Mouse (Mus musculus) lung, postnatal 0 days (tissue): ENCODE results near the gene Adh6b. TPM values are rescaled to one million over a fixed set of nuclear protein-coding genes. Genes with fewer than 3 reads are reported as not detected.
A peak's percentile ranks its signal among the peaks of the same experiment; 100 is the strongest.

Experiments used
- ATAC-seq: fragments of 200-750 bp; cut with Nextera tagmentation; 2 replicates; pipeline ENCODE4 v1.8.0; 2017; ENCODE audit warnings: moderate library complexity
- DNase-seq: peaks from one replicate; pipeline ENCODE4 v3.0.0-alpha.2; 2016; ENCODE audit warnings: low spot score
- H3K27ac ChIP-seq: fragments of 300-500 bp; sonication (generic); 2 replicates; pipeline ENCODE4 v1.5.1; 2014; ENCODE audit warnings: antibody characterized with exemption, mild to moderate bottlenecking, low read length, mixed read lengths
- H3K27me3 ChIP-seq: fragments of 300-500 bp; sonication (generic); replicated peaks from 2 replicates; pipeline ENCODE4 v1.6.1; 2014; ENCODE audit warnings: low read length, mixed read lengths; ENCODE audit not compliant: insufficient read depth
- H3K36me3 ChIP-seq: fragments of 300-500 bp; sonication (generic); 2 replicates; pipeline ENCODE4 v1.6.1; 2014; ENCODE audit warnings: low read length, mixed read lengths; ENCODE audit not compliant: insufficient read depth
- H3K4me1 ChIP-seq: fragments of 300-500 bp; sonication (generic); 2 replicates; pipeline ENCODE4 v1.6.1; 2014; ENCODE audit warnings: antibody characterized with exemption, low read depth, low read length, mixed read lengths; ENCODE audit not compliant: insufficient read depth
- H3K4me2 ChIP-seq: fragments of 300-500 bp; sonication (generic); replicated peaks from 2 replicates; pipeline ENCODE4 v1.6.1; 2014; ENCODE audit warnings: low read depth, mild to moderate bottlenecking, low read length, moderate library complexity, mixed read lengths
- H3K4me3 ChIP-seq: fragments of 300-500 bp; sonication (generic); 2 replicates; pipeline ENCODE4 v1.5.1; 2014; ENCODE audit warnings: low read depth, low read length
- H3K9ac ChIP-seq: fragments of 300-500 bp; sonication (generic); replicated peaks from 2 replicates; pipeline ENCODE4 v1.6.1; 2014; ENCODE audit warnings: low read depth, mild to moderate bottlenecking
- H3K9me3 ChIP-seq: fragments of 300-500 bp; sonication (generic); 2 replicates; pipeline ENCODE4 v1.6.1; 2016; ENCODE audit warnings: low read length, mixed read lengths
- CTCF ChIP-seq: IDR thresholded peaks from 2 replicates; pipeline ENCODE4 v1.5.1; 2016; ENCODE audit warnings: antibody characterized with exemption, mild to moderate bottlenecking
- EP300 ChIP-seq: IDR thresholded peaks from 2 replicates; pipeline ENCODE4 v1.6.1; 2016; ENCODE audit warnings: antibody characterized with exemption, mild to moderate bottlenecking, control low read depth
- WGBS: fragments of 180-500 bp; shearing (Covaris S2); extraction: QIAGEN DNeasy Blood & Tissue Kit; methylation state at CpG from one replicate; pipeline ENCODE4 v1.1.7; 2014; 5-methylcytosine and 5-hydroxymethylcytosine counted together
- polyA plus RNA-seq: library from polyadenylated mRNA; unstranded; fragments of >200 nt; fragmentation: Nextera tagmentation; extraction: Ambion mirVana; gene quantifications from 2 replicates; pipeline ENCODE4 v1.2.1, GENCODE M21; 2015

The Adh6b gene
- polyA plus RNA-seq, 1 experiment from 2014 or later = 0.07 TPM

DNA sequence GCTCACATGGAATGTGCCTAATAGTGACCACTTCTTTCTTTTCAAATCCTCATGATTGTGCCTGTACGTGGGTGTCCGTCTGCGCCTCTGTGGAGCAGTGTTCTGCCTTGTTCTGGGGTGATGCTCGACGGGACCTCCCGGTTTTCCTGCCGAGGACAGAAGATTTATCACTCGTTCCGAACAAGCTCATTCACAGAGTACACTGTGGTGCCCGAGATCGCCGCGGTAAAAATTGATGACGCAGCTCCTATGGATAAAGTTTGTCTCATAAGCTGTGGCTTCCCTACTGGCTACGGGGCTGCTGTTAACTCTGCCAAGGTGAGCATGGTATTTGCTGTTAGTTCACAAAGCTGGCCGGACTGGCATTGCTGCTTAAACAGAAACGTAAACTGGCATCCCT lies 16.6 kb upstream of the Adh6b start:
- 92% methylated on average over 17 of the region's 17 CpGs for WGBS
- H3K27me3 ChIP-seq = no peaks in the 10 kb centered on the region
- H3K4me2 ChIP-seq = no peak overlapping the region
- no peak for ATAC-seq
- H3K9ac ChIP-seq = no peak overlapping the region
- H3K4me3 ChIP-seq = no peak overlapping the region
- no peak overlapping the region for H3K27ac ChIP-seq
- TF ChIP-seq CTCF (no peak), EP300 (no peak)
- H3K4me1 ChIP-seq = no peaks in the 10 kb centered on the region
- no peak for DNase-seq
- no peaks in the 10 kb centered on the region for H3K36me3 ChIP-seq
- H3K9me3 ChIP-seq = no peaks in the 10 kb centered on the region

DNA sequence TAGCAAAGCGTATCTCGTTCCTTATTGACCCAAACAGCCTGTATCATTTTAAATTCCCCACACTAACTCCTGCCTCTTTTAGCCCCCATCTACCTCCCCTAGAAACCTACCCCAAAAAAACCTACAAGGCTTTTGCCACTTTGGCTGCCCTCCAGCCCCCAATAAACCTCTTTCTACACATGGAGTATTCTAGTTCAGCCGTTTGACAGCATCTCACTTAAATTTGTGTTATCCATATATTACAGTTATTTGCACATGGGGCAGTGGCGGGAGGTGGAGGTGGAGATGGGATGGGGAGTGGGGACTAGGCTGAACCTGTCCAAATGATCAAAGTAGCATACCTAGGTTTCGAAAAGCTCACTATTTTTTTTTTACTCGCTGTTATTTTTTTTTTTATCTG lies 16.1 kb upstream of the Adh6b start:
- ATAC-seq (no peak), DNase-seq (no peak)
- Histone ChIP-seq H3K27ac (no peak overlapping the region), H3K4me1 (no peaks in the 10 kb centered on the region), H3K36me3 (no peaks in the 10 kb centered on the region), H3K4me2 (no peak overlapping the region), H3K9me3 (no peaks in the 10 kb centered on the region), H3K27me3 (no peaks in the 10 kb centered on the region), H3K4me3 (no peak overlapping the region), H3K9ac (no peak overlapping the region)
- WGBS = 89% methylated on average over 6 of the region's 6 CpGs
- TF ChIP-seq CTCF (no peak), EP300 (no peak)

DNA sequence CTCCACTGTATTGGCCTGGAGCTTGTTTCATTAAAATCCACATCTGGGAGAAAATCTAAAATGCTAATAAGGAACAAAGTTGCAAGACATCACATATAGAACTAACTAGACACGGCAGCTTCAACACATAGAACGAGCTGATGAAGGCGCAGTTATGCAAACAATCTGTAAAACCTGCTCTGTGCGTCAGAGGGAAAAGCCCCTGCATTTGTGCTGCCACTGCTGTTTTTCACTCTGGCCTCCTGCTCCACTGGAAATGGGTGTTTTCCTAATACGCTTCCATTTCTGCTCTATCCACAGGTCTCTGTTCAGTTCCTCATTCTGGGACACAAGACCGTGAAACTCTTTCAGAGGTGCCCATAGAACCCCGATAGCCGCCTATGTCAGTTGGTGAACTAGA lies 7.7 kb upstream of the Adh6b start:
- ATAC-seq = no peak
- no peak overlapping the region for H3K9ac ChIP-seq
- H3K27me3 ChIP-seq = no peaks in the 10 kb centered on the region
- H3K36me3 ChIP-seq = no peaks in the 10 kb centered on the region
- no peak overlapping the region for H3K27ac ChIP-seq
- TF ChIP-seq CTCF (no peak), EP300 (no peak)
- no peak for DNase-seq
- H3K9me3 ChIP-seq = no peaks in the 10 kb centered on the region
- no peak overlapping the region for H3K4me2 ChIP-seq
- H3K4me3 ChIP-seq = no peak overlapping the region
- WGBS = 59% methylated on average over 8 of the region's 8 CpGs
- H3K4me1 ChIP-seq = no peaks in the 10 kb centered on the region

DNA sequence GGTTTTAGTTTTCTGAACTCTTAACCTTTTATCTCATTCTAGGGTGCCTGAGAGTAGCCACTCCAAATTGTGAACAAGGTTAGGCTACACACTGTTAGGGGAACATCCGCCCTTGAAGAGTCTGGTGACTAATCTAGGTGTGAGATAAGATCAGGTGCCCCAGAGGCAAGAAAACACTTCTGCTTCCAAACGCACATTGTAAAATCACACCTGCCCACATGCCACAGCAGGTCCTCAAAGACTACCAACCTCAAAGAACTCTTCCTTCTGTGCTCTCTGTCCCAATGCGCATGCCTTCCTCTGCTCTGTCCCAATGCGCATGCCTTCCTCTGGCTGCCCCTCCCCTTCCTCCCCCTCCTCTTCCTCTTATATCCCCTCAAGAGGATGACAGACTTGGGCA lies 7.3 kb upstream of the Adh6b start:
- H3K9ac ChIP-seq = no peak overlapping the region
- no peaks in the 10 kb centered on the region for H3K36me3 ChIP-seq
- ATAC-seq (peak; percentile 32), DNase-seq (no peak)
- 63% methylated on average over 4 of the region's 4 CpGs for WGBS
- no peak overlapping the region for H3K4me2 ChIP-seq
- H3K9me3 ChIP-seq = no peaks in the 10 kb centered on the region
- H3K4me3 ChIP-seq = no peak overlapping the region
- TF ChIP-seq EP300 (no peak), CTCF (no peak)
- no peak overlapping the region for H3K27ac ChIP-seq
- H3K27me3 ChIP-seq = no peaks in the 10 kb centered on the region
- no peaks in the 10 kb centered on the region for H3K4me1 ChIP-seq

DNA sequence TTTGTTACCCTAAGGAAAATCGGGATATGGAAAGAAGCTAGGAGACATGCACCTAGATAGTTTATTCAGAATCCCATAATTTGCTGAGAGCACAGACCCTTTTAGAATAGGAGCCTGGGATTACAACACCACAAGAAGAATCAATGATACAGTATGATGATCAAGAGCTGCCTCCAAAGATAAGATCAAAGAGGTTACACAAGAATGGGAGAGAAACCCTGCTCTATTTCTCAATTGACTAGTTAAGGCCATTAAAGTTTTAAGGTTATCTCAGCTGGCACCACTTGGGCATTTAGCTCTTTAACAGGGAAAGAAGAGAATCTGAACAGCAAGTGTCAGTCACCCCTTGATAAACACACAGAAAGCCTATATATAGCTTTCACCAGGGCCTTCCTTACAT lies 6.0 kb upstream of the Adh6b start:
- no peaks in the 10 kb centered on the region for H3K9me3 ChIP-seq
- H3K4me2 ChIP-seq = no peak overlapping the region
- H3K4me1 ChIP-seq = no peaks in the 10 kb centered on the region
- H3K27me3 ChIP-seq = no peaks in the 10 kb centered on the region
- DNase-seq = no peak
- H3K36me3 ChIP-seq = no peaks in the 10 kb centered on the region
- no peak overlapping the region for H3K27ac ChIP-seq
- ATAC-seq = no peak
- H3K9ac ChIP-seq = no peak overlapping the region
- no peak overlapping the region for H3K4me3 ChIP-seq
- WGBS = 82% methylated on average over 1 of the region's 1 CpGs
- TF ChIP-seq CTCF = no peak
- TF ChIP-seq EP300 = no peak

DNA sequence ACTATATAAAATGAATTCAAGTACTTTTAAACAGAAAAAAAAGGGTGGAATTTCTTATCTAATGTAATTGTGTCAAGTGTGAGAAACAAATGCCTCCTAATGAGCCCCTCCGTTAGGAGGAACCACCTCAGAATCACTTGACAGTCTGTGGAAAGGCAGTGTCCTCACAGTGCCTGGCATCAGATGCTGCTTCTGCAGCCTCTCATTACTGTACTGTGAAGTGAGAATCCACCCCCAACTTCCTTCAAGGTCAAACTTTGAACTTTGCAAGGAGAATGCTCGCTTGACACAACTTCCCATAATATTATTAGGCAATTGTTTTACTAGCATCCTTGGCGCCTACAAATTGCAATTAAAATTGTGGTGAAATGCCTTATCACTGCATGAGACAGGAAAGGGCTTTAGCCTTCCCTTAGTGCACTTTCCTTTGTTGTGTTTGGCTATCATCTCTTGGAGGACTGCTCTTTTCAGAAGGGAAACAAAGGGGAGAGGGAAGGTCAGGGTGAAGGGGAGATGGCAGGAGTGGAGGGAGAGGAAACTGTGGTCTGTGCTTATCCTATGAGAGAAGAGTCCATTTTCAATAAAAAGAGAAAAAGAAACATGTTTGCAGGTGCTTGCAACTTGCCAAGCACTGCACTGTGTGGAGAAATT lies 5.3 kb upstream of the Adh6b start:
- Histone ChIP-seq H3K36me3 (no peaks in the 10 kb centered on the region), H3K4me1 (no peaks in the 10 kb centered on the region), H3K27me3 (no peaks in the 10 kb centered on the region), H3K4me3 (no peak overlapping the region), H3K9me3 (no peaks in the 10 kb centered on the region), H3K9ac (no peak overlapping the region), H3K4me2 (no peak overlapping the region), H3K27ac (no peak overlapping the region)
- DNase-seq = no peak
- TF ChIP-seq CTCF (no peak), EP300 (no peak)
- WGBS = 49% methylated on average over 3 of the region's 3 CpGs
- ATAC-seq = no peak

DNA sequence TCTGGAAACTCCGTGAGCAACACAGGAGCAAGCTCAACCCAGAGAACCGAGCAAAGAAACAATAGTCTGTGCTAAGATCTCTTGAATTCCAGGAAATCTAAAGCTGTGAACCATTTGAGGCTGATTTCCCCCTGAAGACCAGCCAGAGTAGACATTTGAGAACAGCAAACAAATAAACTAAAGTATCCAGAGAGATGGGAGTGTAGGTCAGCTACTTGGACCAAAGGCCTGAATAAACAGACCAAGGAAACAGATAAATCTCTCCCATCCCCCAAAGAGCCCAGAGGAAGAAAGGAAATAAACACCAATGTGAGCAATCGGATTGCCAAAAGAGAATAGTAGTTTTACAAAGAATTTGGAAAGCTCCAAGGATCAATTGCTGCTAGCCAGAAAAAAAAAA lies 5.5 kb downstream of the Adh6b start:
- Histone ChIP-seq H3K27me3 (no peaks in the 10 kb centered on the region), H3K4me3 (no peak overlapping the region), H3K27ac (no peak overlapping the region), H3K4me2 (no peak overlapping the region), H3K36me3 (no peaks in the 10 kb centered on the region), H3K4me1 (no peaks in the 10 kb centered on the region), H3K9ac (no peak overlapping the region), H3K9me3 (no peaks in the 10 kb centered on the region)
- ATAC-seq (no peak), DNase-seq (no peak)
- TF ChIP-seq CTCF = no peak
- TF ChIP-seq EP300 = no peak
- WGBS = 19% methylated on average over 3 of the region's 3 CpGs
